Mouse (Mus musculus): Measurements from ENCODE around the gene Nckap5l.

DNA sequence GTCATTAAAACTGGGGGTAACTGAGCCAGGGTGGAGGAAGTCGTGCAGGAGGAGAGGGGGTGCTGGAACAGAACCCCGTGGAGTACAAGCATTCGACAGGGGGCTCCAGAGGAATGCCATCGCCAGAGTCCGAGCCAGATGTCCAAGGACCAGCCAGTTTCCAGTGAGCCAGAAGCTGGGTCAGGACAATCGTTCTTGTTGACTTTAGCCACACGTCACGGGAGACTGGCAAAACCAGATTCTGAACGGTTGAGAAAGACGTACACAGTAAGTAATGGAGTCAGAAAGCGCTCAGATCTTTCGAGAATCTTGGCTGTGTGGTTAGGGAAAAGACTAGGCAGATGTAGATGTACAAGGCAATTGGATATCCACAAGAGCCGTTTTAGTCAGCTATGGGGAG lies 5.6 kb upstream of the Nckap5l start:
- TF ChIP-seq ZNF384 (IDR thresholded peaks at IDR 0.05; ENCODE audit: low read depth, low read length), result no peak
- no peak for TF ChIP-seq POLR2AphosphoS2 (IDR thresholded peaks at IDR 0.05; ENCODE audit: low read depth, low read length)
- TF ChIP-seq TCF12 (IDR thresholded peaks at IDR 0.05; ENCODE audit: low read depth, low read length), result no peak
